Mouse (Mus musculus) gastrocnemius, postnatal 14 days (tissue): ENCODE measurements around the gene Nap1l4. TPM values are rescaled to one million over a fixed set of nuclear protein-coding genes. Genes with fewer than 3 reads are reported as not detected.

Experiments used
- DNase-seq: peaks from one replicate; pipeline ENCODE4 v3.0.0; 2021; ENCODE audit warnings: mixed read lengths
- intact Hi-C: fragments of 180-260 bp; cut with DNase I; formaldehyde crosslinking; loops from one replicate; pipeline ENCODE4 v1.15.1; 2025; ENCODE audit warnings: low total_unique reads
- total RNA-seq, 2 experiments: library from RNA; stranded (reverse); gene quantifications; 2 replicates each; pipeline ENCODE4 v1.2.3; 2021

Nap1l4 gene
- total RNA-seq, 2 experiments from 2014 or later: 158 to 159 TPM

DNA sequence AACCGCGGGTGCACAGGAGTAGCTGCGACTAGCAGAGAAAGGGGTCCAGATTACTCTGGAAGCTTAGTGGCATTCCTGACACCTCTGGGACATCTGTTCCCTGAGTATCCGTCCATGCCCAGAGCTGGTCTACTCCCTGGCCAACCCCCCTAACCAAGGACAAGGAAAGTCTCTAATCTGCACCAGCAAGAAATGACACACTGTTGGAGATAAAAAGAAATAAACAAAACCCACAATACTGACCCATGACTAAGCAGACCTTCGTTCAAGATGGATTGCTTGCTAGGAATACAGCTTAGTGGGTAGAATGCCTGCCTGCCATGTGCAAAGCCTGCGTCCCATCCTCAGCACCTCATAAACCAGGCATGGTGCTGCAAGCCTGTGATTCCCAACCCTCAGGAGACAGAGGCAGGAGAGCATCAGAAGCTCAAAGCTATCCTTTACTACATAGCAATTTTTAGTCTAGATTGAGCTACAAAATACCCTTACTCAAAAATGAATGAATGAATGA is 55.2 kb downstream of the Nap1l4 start:
- intact Hi-C loops: no loop called here
- no peak for DNase-seq

DNA sequence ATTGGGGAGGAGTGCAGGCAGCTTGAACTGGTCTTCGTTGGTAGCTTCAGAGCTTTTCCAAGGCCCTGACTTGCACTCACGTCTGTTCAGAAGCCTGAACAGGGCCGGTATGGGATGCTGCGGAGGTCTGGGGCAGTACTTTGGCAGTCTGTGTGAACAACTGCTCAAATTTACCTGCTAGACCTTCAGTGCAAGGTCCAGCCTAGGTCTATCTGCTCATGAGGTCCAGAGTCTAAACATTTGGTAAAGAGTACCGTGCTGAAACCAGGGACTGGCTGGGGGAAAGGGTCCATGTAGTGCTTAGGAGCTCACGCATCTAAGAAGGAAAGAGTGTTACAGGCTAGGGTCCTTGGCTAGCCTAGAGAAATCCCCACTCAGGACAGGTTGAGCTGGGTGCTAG is 59.2 kb downstream of the Nap1l4 start:
- intact Hi-C loops: loop anchor here (10.0 kb wide), 1 partner anchor 265 kb away; the partner anchor contains the start of gene Osbpl5

DNA sequence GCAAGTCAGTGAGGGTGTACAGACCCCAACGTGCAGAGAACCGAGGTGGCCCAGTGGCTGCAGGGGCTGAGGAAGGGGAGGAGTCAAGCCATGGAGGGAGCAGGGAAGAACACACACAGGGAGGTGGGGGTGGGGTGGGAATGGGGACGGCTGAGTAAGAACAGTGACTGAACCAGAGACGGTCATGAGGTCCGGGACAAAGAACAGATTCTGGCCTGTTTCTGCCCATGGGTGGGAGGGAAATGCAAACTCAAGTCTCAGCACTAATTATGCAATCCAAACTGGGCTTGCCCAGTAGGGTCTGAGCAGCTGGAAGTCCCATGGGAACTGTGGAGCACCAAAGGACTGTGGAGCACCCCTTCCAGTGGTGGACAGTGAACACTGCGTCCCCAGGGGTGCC is 66.4 kb downstream of the Nap1l4 start:
- no peak for DNase-seq
- intact Hi-C loops: loop anchor here (10.0 kb wide), 1 partner anchor 272 kb away; the partner anchor contains the start of gene Osbpl5

More for the DNA sequence above, 59.2 kb downstream of the Nap1l4 start:
- DNase-seq: no peak

DNA sequence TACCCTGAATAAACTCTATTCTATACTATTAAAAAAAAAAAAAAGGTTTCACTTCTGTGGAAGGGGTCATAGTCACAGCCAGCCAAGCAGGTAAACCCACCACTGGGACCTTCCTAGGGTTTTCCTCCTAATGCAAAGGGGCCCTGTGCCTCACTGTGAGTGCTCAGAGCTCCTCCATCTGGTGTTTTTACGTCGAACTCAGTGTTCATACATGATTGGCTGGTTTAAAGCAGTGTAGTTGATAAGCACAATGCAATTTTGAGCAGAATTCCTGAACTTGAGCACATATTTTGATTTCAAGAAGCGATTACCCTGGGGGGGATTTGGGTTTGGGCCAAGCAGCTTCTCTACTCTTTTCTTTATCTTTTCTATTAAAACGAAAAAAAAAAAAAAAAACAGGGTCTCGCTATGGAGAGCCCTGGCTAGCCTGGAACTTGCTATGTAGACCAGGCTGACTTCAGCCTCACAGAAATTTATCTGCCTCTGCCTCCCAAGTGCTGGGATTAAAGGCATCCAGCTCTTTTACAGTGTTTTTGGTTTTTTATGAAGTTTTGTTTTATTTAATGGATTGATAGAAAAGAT is 67.0 kb downstream of the Nap1l4 start:
- DNase-seq: no peak
- intact Hi-C loops: loop anchor here (10.0 kb wide), 1 partner anchor 273 kb away; the partner anchor contains the start of gene Osbpl5

DNA sequence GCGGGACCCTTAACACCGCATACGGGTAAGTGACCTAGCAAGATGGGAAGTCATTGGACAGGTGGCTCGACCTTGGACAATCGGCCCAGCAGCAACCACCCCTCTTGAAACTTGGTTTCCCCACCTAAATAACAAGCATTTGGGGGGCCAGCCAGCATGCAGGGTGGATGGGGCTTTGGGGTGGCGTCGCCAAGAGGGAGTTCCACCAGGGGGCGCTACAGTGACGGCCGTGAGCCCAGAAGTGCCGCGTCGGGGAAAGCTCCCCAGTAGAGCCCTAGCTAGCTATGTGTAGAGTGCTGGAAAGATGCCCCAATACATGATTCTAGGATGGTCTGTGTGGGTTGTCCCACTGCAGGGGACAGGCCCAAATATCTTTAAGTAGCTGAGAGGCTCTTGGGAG is 68.4 kb downstream of the Nap1l4 start:
- peak; percentile 71 for DNase-seq
- intact Hi-C loops: loop anchor here (10.0 kb wide), 1 partner anchor 274 kb away; the partner anchor contains the start of gene Osbpl5

DNA sequence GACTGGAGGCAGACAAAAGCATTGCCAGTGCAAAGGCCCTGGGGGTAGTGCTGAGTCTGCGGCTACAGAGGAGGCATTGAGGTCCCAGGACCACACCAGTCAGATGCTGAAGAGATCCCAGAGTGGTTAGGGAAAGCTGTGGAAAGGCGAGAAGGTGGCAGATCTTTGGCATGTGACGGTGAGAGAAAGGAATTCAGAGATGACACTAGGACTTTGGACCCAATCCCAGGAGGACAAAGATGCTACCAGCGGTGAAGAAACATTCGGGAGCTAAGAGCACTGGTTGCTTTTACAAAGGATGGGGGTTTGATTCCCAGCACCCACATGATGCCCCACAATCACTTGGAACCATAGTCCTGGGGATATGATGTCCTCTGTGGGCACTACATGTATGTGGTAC is 71.1 kb downstream of the Nap1l4 start:
- intact Hi-C loops: loop anchor here (10.0 kb wide), 1 partner anchor 473 kb away; the partner anchor contains the start of gene Tspan32
- DNase-seq: no peak

DNA sequence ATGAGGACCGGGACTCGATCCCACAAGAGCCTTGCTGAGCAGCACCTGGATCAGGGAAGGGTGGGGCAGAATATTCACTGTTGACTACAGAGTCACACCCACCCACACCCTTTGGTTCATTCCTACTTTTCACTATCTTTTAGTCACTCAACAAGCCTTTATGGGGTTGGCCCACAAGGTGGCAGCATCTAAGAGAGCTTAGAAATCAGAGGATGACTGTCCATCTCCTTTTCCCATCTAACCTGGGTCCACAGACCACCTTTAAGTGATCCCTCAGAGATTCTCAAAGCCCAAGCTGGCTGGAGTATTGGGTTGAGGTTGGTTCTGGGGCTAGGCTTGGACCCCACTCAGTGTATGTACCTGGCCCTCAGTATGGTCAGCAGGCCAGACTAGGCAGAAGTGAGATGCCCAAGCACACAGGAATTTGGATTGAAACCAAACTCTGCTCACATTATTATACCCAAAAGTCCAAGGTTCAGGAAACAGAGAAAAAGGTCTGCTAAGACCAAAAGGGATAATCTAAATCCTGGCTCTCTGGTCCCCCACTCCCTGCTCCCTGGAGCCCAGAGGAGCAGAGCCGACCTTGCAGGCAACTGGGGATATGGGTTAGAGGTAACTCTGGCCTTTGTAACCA is 72.1 kb downstream of the Nap1l4 start:
- no peak for DNase-seq
- intact Hi-C loops: loop anchor here (10.0 kb wide), 1 partner anchor 472 kb away; the partner anchor contains the start of gene Tspan32

DNA sequence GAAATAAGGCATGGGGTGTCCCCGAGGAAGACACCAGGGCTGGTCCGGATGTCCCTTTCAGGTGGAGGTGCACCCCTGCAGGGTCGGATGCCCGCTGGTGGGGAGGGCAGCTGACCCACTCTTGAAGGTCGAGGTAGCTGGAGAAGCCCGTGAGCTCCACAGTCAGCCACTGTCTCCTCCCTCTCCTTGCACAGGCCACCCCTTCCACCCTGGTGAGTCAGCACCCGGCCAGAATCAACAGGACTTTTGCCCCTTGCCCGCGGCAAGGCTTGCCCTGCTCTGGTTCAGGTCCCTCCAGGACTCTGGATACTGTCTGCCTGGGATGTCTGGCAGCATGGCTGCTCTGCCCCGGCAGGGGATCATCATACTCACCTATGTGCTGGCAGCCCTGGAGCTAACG is 73.0 kb downstream of the Nap1l4 start:
- no peak for DNase-seq
- intact Hi-C loops: loop anchor here (10.0 kb wide), 1 partner anchor 471 kb away; the partner anchor contains the start of gene Tspan32

DNA sequence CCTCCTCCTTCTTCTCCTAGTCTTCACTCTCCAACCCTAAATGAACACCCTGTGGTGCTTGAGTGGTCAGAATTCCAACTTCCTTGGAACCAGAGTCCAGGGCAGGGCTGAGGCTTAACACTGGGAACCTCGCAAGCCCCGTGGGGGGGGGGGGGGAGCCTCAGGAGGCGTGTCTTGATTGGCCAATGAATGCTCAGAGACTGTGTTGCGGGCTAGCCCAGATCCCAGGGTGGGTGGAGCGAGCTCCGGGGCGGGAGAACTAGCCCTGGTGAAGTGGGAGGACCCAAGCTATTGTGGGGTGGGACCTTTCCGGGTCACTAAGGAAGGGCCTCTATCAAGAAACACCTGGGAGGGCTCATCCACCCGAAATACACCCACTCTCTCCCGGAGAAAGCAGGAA is 74.1 kb downstream of the Nap1l4 start:
- no peak for DNase-seq
- intact Hi-C loops: loop anchor here (10.0 kb wide), 1 partner anchor 470 kb away; the partner anchor contains the start of gene Tspan32

DNA sequence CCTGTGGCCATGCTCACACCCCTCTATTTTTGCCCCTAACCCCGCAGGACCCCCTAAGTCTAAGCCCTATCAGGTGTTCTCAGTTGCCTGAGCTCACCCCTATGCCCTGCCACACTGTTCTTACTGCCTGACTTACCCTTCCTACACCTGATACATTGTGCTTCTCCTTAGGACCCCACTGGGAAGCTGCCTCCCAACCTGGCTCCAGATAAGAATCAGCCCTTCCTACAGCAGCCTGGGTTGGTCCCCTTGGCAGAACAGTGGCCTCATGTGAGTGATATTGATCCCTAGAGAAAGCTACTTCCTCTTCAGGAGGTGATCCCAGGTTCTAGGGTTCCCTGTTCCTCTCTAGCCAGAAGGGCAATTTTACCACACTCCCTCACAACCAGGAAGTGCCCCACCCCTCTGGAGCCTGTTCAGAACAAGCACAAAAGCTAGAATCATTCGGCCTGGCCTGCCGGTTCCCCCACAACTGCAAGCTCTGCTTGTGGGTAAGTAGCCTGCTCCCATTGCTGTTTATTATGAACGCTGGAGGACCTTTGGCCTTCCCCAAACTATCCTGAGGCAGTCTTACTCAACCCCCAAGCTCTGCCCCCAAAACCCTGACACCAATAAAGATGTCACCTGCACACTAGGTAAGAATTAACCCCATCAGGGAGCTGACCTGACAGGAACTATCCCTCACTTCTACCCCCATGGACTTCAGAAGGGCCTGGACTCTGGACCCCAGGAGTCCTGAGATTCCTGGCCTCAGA is 75.4 kb downstream of the Nap1l4 start, which contains the start of gene Slc22a18:
Gene Slc22a18, plus strand, starts transcription at position 390 of the 755 bp plus-strand sequence.
- intact Hi-C loops: loop anchor here (10.0 kb wide), 1 partner anchor 469 kb away; the partner anchor contains the start of gene Tspan32
- DNase-seq: no peak

DNA sequence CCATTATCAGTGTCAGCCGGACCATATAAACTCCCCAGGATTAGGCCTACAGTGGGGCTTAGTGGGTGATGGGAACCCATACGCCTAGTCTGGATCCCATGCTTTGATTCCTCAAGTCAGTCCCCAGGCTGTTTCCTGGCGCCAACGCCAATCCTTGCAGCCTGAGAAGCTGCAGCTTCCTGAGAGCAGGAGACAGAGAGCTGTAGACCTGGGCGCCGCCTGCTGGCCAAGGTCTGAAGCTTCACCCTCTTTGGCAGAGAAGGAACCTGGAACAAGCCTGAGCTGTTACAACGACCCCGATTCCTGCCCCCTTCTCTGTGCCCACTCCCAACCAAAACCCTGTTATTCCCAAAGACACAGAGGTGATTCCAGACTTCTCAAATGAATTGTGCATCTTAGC is 79.0 kb downstream of the Nap1l4 start:
- intact Hi-C loops: loop anchor here (5.0 to 10.0 kb wide), 2 partner anchors 373 to 465 kb away; partner anchors contain the start of gene Tspan32
- DNase-seq: peak; percentile 84

DNA sequence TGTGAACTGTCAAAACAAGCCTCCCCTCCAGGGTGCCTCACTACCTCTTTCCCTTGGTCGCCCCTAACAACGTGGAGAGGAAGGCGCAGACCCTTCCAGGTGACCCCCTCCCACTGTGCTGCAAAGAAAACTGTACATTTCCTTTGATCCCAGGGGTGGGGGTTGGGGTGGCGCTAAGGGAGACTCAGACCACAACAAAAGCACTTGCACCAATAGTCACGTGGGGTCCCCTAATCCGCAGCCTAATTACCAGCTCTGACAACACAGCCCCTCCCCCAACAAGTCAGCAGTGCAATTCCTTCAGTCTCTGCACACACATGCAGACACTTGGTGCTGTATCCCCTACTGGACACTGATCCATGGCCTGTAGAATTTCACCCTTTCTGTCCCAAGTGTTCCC is 81.2 kb downstream of the Nap1l4 start:
- no peak for DNase-seq
- intact Hi-C loops: loop anchor here (2.0 to 5.0 kb wide), 2 partner anchors 313 to 370 kb away; no protein-coding TSS in a partner anchor

DNA sequence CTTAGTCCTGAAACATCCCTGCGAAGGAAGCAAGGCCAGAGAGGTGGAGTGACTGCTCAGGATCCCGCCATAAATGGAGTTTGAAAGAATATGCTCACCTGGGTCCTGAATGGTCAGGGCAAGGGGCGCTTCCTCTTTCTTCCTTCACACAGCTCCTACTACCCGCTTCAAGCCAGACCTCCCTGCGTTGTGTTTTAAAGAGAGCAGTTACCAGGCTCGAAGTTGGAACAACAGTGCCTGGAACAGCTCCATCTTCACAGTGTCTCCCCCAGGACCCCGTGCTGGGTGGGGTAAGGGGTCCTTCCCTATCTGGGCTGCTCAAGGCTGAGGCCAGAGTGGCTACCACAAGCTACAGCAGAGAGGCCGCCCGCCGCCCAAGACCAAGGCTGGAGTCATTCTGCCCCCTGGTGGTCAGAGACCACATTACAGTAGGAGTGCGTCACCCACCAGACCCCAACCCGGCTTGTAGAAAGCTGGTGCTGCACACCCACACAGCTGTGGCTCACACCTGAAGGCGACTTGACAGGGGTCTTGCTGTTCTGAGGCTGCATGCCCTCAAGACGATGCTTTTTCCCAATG is 82.7 kb downstream of the Nap1l4 start:
- DNase-seq: peak; percentile 84
- intact Hi-C loops: loop anchor here (2.0 to 5.0 kb wide), 2 partner anchors 311 to 369 kb away; no protein-coding TSS in a partner anchor

DNA sequence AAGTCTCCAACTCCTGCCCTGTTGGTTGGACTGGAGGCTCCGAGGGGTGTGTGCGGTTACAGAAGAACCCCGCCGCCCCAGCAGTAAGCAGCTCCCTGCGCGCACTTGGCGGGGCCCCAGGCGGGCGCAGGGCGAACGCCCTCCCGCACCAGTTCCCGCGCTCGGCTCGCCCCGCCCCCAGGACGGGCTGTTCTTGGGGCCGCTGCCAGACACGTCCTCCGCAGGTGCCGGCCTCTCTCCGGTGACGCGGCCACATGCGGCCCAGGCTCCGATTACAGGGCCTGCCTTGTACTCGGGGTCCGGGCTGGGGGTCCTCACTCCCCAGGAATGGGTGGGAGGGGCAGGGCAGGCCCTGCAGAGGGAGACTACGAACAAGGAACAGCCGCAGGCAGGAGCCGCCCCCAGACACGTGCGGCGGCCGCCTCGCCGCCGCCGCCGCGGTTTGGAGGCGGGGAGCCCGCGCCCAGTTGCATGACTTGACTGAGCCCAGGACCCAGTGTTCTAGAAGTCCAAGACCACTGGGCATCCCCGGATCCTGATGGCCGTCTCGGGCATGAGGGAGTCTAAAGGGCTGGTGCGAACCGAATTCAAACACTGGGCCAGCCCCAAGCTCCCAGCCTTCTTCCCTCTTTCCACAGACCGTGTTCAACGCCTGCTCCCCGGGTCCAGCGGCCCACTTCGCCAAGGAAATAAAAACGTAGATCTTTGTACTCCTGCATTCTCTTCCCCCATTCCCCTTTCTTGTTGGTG is 83.9 kb downstream of the Nap1l4 start:
- intact Hi-C loops: loop anchor here (5.0 kb wide), 1 partner anchor 368 kb away; no protein-coding TSS in a partner anchor
- peak; percentile 53 for DNase-seq

DNA sequence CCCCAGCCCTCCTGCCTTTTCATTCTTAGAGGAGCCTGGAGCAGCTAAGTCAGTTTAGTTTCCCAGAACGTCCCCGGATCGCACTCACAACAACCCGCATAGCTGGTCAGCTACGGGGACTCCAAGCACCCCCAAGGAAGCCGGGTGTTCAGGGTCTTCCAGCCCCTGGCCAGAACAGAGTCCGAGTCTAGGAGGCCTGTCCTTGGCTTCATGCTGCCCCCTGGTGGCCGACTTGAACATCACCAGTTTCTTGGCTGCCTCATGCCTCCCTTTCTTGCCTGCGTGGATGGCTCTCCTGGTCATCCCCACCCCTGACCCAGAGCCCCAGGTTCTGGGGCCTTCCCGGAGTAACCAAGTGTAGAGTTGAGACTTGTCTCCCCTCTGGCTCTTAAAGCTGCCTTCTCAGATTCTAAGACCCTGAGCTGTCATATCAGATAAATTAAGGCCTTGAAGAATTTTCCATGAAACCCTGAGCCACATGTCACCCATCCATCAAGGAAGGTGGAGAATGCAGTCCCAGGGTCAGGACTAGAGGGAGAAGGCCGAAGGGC is 85.0 kb downstream of the Nap1l4 start:
- peak; percentile 82 for DNase-seq
- intact Hi-C loops: no loop called here
